Mouse (Mus musculus) limb, embryonic 14.5 days (tissue): Measurements from ENCODE around the gene Cep112. TPM values are rescaled to one million over a fixed set of nuclear protein-coding genes. Genes with fewer than 3 reads are reported as not detected.

Experiments
- ATAC-seq: fragments of 200-750 bp; cut with Nextera tagmentation; 2 replicates; pipeline ENCODE4 v1.8.0; 2017; ENCODE audit warnings: low read depth, moderate number of reproducible peaks, moderate TSS enrichment; ENCODE audit not compliant: low FRiP score
- DNase-seq: peaks from one replicate; pipeline ENCODE4 v3.0.0-alpha.2; 2015; ENCODE audit warnings: low spot score
- H3K27ac ChIP-seq: fragments of 300-500 bp; sonication (generic); replicated peaks from 2 replicates; pipeline ENCODE4 v1.5.1; 2014; ENCODE audit warnings: low read depth, mild to moderate bottlenecking, low read length, moderate library complexity, mixed read lengths
- H3K27me3 ChIP-seq: fragments of 300-500 bp; sonication (generic); 2 replicates; pipeline ENCODE4 v1.6.1; 2014; ENCODE audit warnings: low read length, mixed read lengths; ENCODE audit not compliant: control insufficient read depth, insufficient read depth
- H3K36me3 ChIP-seq: fragments of 300-500 bp; sonication (generic); 2 replicates; pipeline ENCODE4 v1.6.1; 2014; ENCODE audit warnings: mild to moderate bottlenecking, low read length, moderate library complexity, mixed read lengths; ENCODE audit not compliant: control insufficient read depth, insufficient read depth
- H3K4me1 ChIP-seq: fragments of 300-500 bp; sonication (generic); 2 replicates; pipeline ENCODE4 v1.6.1; 2014; ENCODE audit warnings: antibody characterized with exemption, low read length, mixed read lengths; ENCODE audit not compliant: control insufficient read depth, insufficient read depth
- H3K4me2 ChIP-seq: fragments of 300-500 bp; sonication (generic); replicated peaks from 2 replicates; pipeline ENCODE4 v1.6.1; 2014; ENCODE audit warnings: low read depth, mild to moderate bottlenecking, low read length, moderate library complexity; ENCODE audit not compliant: severe bottlenecking
- H3K4me3 ChIP-seq: fragments of 300-500 bp; sonication (generic); replicated peaks from 2 replicates; pipeline ENCODE4 v1.5.1; 2014; ENCODE audit warnings: low read length
- H3K9ac ChIP-seq: fragments of 300-500 bp; sonication (generic); 2 replicates; pipeline ENCODE4 v1.6.1; 2014; ENCODE audit warnings: mild to moderate bottlenecking, low read depth, low read length, moderate library complexity; ENCODE audit not compliant: severe bottlenecking
- H3K9me3 ChIP-seq: fragments of 300-500 bp; sonication (generic); 2 replicates; pipeline ENCODE4 v1.6.1; 2016; ENCODE audit warnings: low read length; ENCODE audit not compliant: control insufficient read depth
- POLR2A ChIP-seq: fragments of 200-500 bp; IDR thresholded peaks from 2 replicates; pipeline ENCODE4 v1.8.0; 2012; ENCODE audit warnings: inconsistent platforms, mild to moderate bottlenecking, moderate library complexity, borderline replicate concordance; ENCODE audit not compliant: insufficient read depth, insufficient read length; ENCODE audit errors: extremely low read depth
- WGBS: fragments of 180-500 bp; shearing (Covaris S2); extraction: QIAGEN DNeasy Blood & Tissue Kit; methylation state at CpG from one replicate; pipeline ENCODE4 v1.1.7; 2014; 5-methylcytosine and 5-hydroxymethylcytosine counted together
- polyA plus RNA-seq, 2 experiments: library from polyadenylated mRNA; depleted of rRNA in 1 of 2; stranded (reverse) in 1 of 2; unstranded in 1 of 2; fragments of >200 nt; fragmentation: Nextera tagmentation in 1 of 2; extraction: Ambion mirVana in 1 of 2; gene quantifications; 2 replicates each; pipeline versions ENCODE4 v1.2.1 to v1.2.3; 2012 to 2014

Gene Cep112
- polyA plus RNA-seq, 2 experiments = 9.0 to 17.3 TPM

DNA sequence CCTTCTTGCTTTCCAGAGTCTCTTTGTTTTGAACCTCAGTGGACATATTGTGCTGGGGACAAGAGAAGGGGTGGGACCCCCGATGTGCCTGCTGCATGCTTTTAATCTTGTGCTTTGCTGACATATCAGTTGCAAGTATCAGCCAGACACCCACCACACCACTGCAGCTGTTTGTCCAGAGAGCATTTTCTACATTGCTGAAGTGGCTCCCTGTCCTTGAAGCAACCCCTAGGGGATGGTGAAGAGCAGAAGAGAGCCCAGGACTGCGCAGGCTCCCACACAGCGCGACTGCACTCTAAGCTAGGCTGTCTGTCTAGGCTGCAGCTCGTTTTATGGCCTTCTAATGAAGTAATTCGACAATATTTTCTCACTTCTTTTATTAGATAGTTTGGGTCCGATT, 397.3 kb downstream of the Cep112 start:
- no peaks in the 10 kb centered on the region for H3K36me3 ChIP-seq
- H3K4me3 ChIP-seq = no peak overlapping the region
- H3K9ac ChIP-seq = no peak overlapping the region
- H3K4me2 ChIP-seq = no peak overlapping the region
- DNase-seq (peak; percentile 30), ATAC-seq (peak; percentile 86)
- 56% methylated on average over 7 of the region's 7 CpGs for WGBS
- no peak overlapping the region for H3K27ac ChIP-seq
- peaks cover 7% of the 10 kb centered on the region; the same call in 1 of the 2 replicates for H3K4me1 ChIP-seq
- TF ChIP-seq POLR2A = no peak
- no peaks in the 10 kb centered on the region; the same call in 1 of the 2 replicates for H3K9me3 ChIP-seq
- no peaks in the 10 kb centered on the region for H3K27me3 ChIP-seq

DNA sequence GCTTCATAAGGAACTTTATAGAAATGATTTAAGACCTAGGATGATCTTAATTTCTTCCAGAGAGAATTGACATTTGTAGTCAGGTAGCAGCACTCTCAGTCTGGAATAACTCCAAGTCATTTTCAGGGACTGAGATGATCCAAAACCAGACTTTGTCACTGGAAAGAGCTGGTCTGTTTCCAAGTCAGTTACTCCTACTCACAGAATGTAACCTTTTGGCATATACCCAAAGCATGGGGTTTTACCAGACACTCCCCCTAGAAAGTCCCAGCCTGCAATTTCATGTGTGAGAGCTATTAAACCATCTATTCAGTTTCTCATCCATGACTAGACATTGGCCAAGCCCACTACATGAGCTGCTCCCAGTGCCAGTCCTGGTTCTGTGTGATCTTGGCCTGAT, 402.3 kb downstream of the Cep112 start:
- Histone ChIP-seq H3K4me2 (no peak overlapping the region), H3K4me3 (no peak overlapping the region), H3K9me3 (no peaks in the 10 kb centered on the region; the same call in 1 of the 2 replicates), H3K27ac (no peak overlapping the region), H3K4me1 (peaks cover 7% of the 10 kb centered on the region; the same call in 1 of the 2 replicates), H3K27me3 (no peaks in the 10 kb centered on the region), H3K9ac (no peak overlapping the region), H3K36me3 (no peaks in the 10 kb centered on the region)
- DNase-seq (peak; percentile 58), ATAC-seq (no peak)
- TF ChIP-seq POLR2A = no peak

DNA sequence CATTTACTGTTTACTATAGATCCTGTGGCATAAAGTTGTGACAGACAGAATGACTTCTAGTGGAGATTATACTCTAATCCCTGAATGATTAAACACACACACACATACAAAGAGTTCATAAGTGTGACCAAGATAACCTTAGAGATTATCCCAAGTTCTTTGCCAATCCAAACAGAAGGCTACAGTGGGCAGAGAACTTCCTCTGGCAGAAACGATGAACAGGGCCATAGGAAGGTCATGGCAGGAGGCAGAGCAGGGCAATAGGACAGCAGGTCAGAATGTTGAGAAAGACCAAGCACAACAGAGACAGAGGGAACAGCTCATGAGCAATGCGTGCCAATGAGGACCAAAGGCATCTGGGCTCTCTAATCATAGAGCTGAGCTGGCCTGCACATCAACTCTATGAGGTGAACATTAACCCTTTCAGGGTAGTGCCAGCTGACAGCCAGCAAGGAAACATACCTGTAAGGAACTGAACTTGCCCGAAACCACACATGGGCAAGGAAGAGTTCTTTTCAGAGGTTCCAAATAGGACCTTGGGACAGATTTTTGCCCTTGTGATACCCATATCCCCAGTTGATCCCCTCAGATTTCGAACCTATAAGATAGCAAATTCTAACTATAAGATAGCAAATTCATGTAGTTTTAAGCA, 403.5 kb downstream of the Cep112 start:
- H3K4me2 ChIP-seq = no peak overlapping the region
- H3K9me3 ChIP-seq = no peaks in the 10 kb centered on the region; the same call in 1 of the 2 replicates
- no peaks in the 10 kb centered on the region for H3K36me3 ChIP-seq
- H3K9ac ChIP-seq = no peak overlapping the region
- no peaks in the 10 kb centered on the region for H3K27me3 ChIP-seq
- WGBS = 72% methylated on average over 4 of the region's 4 CpGs
- DNase-seq = no peak
- no peak overlapping the region for H3K4me3 ChIP-seq
- TF ChIP-seq POLR2A = no peak
- 0 out of 2 replicates have a peak, but pooled peaks cover 4% of the 10 kb centered on the region for H3K4me1 ChIP-seq
- no peak for ATAC-seq
- no peak overlapping the region for H3K27ac ChIP-seq

DNA sequence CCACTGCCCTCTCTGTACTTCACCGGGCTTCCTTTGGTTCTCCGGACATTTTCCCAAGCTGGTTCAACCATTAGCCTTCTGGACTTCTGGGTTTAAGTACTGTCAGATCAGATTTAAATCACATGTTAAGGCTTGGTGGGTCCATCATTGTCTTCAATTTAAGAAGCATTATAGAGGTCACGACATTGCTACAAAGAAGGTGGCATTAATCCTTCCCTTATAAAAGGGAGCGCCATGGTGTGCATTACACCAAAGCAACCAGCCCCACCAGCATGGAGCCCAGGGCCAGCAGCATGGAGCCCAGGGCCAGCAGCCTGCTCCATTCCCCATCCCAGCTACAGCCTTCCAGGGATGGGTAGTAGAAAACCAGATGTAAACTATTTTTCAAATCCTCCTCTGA, 411.7 kb downstream of the Cep112 start:
- H3K4me2 ChIP-seq = no peak overlapping the region
- no peak for ATAC-seq
- 57% methylated on average over 4 of the region's 4 CpGs for WGBS
- H3K4me1 ChIP-seq = peaks cover 7% of the 10 kb centered on the region
- no peaks in the 10 kb centered on the region for H3K9me3 ChIP-seq
- no peak for DNase-seq
- no peaks in the 10 kb centered on the region for H3K36me3 ChIP-seq
- TF ChIP-seq POLR2A = no peak
- H3K4me3 ChIP-seq = no peak overlapping the region
- H3K27me3 ChIP-seq = no peaks in the 10 kb centered on the region
- H3K27ac ChIP-seq = no peak overlapping the region
- no peak overlapping the region for H3K9ac ChIP-seq

DNA sequence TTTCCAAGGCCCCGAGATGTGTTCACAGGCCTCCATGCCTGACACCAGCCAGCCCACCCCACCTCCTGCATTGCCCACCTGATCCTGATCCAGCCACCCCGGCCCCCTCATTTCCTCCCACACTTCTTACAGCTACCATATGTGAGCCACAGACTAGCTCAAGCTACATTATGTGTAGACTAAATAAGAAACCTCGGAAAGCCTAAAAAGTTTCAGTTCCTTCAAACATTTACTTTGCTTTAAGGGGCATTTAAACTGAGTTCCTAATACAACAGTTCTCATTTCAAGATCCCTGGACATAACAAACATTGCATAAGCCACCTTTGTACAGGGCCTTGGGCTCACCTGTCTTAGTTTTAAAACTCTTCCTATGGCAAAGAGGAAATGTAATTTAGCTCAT, 415.2 kb downstream of the Cep112 start:
- H3K4me2 ChIP-seq = no peak overlapping the region
- peaks cover 7% of the 10 kb centered on the region for H3K4me1 ChIP-seq
- ATAC-seq (no peak), DNase-seq (no peak)
- H3K4me3 ChIP-seq = no peak overlapping the region
- H3K27me3 ChIP-seq = no peaks in the 10 kb centered on the region
- no peak for TF ChIP-seq POLR2A
- H3K9me3 ChIP-seq = no peaks in the 10 kb centered on the region
- H3K36me3 ChIP-seq = no peaks in the 10 kb centered on the region
- WGBS = 53% methylated on average over 3 of the region's 3 CpGs
- no peak overlapping the region for H3K9ac ChIP-seq
- H3K27ac ChIP-seq = no peak overlapping the region
